27 mouse cellular contexts compared by ENCODE assay signal in the genomic region with DNA sequence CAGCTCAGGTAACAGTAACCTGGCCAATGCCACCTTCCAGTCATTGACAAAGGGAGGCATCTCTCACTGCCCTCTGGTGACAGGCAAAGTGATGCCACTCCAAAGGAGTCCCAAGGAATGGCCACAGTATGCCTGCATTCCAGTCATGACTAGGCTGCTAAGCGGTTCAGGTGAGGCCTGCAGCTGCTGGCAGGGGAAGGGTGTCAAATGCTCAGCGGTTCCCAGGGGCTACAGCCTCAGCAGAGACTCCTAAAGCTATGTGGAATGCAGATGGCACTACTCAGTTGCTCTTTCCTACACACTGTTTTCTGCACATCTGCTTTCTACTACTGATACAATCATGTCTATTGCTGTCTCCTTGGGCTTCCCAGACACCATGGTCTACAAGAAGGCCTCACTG.
A peak's percentile ranks its signal among the peaks of the same experiment; 100 is the strongest.
DNase-seq lines count a peak whose midpoint lies in the region; ATAC-seq and TF ChIP-seq lines count a peak whose summit lies in the region.
"Had no signal": no experiment of that assay in that cellular context is flagged by ENCODE, and none has a peak within 500 bp of the region (broad histone marks: within the 10 kb centered on the region; RNA-seq: fewer than 3 reads in every experiment).

No protein-coding gene starts in this region.

- H3K27me3 ChIP-seq in intestine, postnatal 0 days (replicated peaks; ENCODE audit: control insufficient read depth, insufficient read depth, low read length), result no peaks in the 10 kb centered on the region
- no peaks in the 10 kb centered on the region for H3K27me3 ChIP-seq in intestine, embryonic 15.5 days (replicated peaks)
- H3K27me3 ChIP-seq in thymus, adult 2 months (ENCODE audit: control insufficient read depth, insufficient read depth, low read length), result no peaks in the 10 kb centered on the region
- no peaks in the 10 kb centered on the region for H3K27me3 ChIP-seq in forebrain, embryonic 11.5 days (ENCODE audit: control insufficient read depth, insufficient read depth, low read length)
- H3K27me3 ChIP-seq: embryonic facial prominence, embryonic 13.5 days; forebrain, embryonic 13.5 days had no signal

- H3K4me2 ChIP-seq in intestine, postnatal 0 days (replicated peaks; ENCODE audit: low read depth), result no peak overlapping the region
- H3K4me2 ChIP-seq in intestine, embryonic 15.5 days (replicated peaks), result no peak overlapping the region
- H3K4me2 ChIP-seq in forebrain, embryonic 11.5 days (ENCODE audit: low read depth, low read length, severe bottlenecking), result no peak overlapping the region
- H3K4me2 ChIP-seq: embryonic facial prominence, embryonic 13.5 days; forebrain, embryonic 13.5 days; heart, embryonic 13.5 days; hindbrain, embryonic 14.5 days had no signal

- WGBS in intestine, postnatal 0 days, result 66% methylated on average over 2 of the region's 2 CpGs
- 64% methylated on average over 2 of the region's 2 CpGs for WGBS in intestine, embryonic 15.5 days
- 84% methylated on average over 2 of the region's 2 CpGs for WGBS in thymus, adult 2 months
- WGBS in forebrain, embryonic 11.5 days, result 93% methylated on average over 2 of the region's 2 CpGs

- no peak overlapping the region for H3K27ac ChIP-seq in intestine, postnatal 0 days (ENCODE audit: low read depth, low read length)
- no peak overlapping the region for H3K27ac ChIP-seq in intestine, embryonic 15.5 days
- H3K27ac ChIP-seq in thymus, adult 2 months (ENCODE audit: control insufficient read depth, insufficient read depth, low read length), result peak overlapping the region; percentile 45
- no peak overlapping the region for H3K27ac ChIP-seq in forebrain, embryonic 11.5 days (ENCODE audit: low read depth, low read length)
- H3K27ac ChIP-seq: embryonic facial prominence, embryonic 10.5 days; embryonic facial prominence, embryonic 13.5 days; forebrain, embryonic 13.5 days; heart, adult 2 months; heart, embryonic 10.5 days; heart, embryonic 13.5 days; hindbrain, embryonic 14.5 days had no signal

- no peak overlapping the region for H3K9ac ChIP-seq in intestine, postnatal 0 days (ENCODE audit: low read depth, low read length)
- no peak overlapping the region for H3K9ac ChIP-seq in intestine, embryonic 15.5 days
- no peak overlapping the region for H3K9ac ChIP-seq in forebrain, embryonic 11.5 days (ENCODE audit: low read length)
- H3K9ac ChIP-seq: embryonic facial prominence, embryonic 13.5 days; forebrain, embryonic 13.5 days; heart, embryonic 13.5 days; hindbrain, embryonic 14.5 days had no signal

- TF ChIP-seq POLR2A in thymus, adult 2 months (IDR thresholded peaks at IDR 0.05; ENCODE audit: control insufficient read depth, extremely low read depth, insufficient read depth, low read length, poor library complexity), result no peak

- no peaks in the 10 kb centered on the region for H3K9me3 ChIP-seq in intestine, postnatal 0 days (ENCODE audit: control insufficient read depth)
- no peaks in the 10 kb centered on the region for H3K9me3 ChIP-seq in intestine, embryonic 15.5 days
- H3K9me3 ChIP-seq in forebrain, embryonic 11.5 days (ENCODE audit: control insufficient read depth, low read length), result no peaks in the 10 kb centered on the region
- H3K9me3 ChIP-seq: embryonic facial prominence, embryonic 10.5 days; embryonic facial prominence, embryonic 13.5 days; forebrain, embryonic 13.5 days; heart, embryonic 10.5 days; heart, embryonic 13.5 days had no signal

- no peaks in the 10 kb centered on the region; the same call in 1 of the 2 replicates for H3K36me3 ChIP-seq in intestine, postnatal 0 days (ENCODE audit: control insufficient read depth, insufficient read depth)
- 0 out of 2 replicates have a peak, but pooled peaks cover 2% of the 10 kb centered on the region for H3K36me3 ChIP-seq in intestine, embryonic 15.5 days
- peaks cover 6% of the 10 kb centered on the region; the same call in 1 of the 2 replicates for H3K36me3 ChIP-seq in thymus, adult 2 months (ENCODE audit: control insufficient read depth, insufficient read depth, low read length)
- no peaks in the 10 kb centered on the region for H3K36me3 ChIP-seq in forebrain, embryonic 11.5 days (ENCODE audit: control insufficient read depth, insufficient read depth, low read length)

- H3K4me3 ChIP-seq in intestine, postnatal 0 days (ENCODE audit: low read depth, low read length), result no peak overlapping the region
- H3K4me3 ChIP-seq in intestine, embryonic 15.5 days (replicated peaks), result no peak overlapping the region
- H3K4me3 ChIP-seq in thymus, adult 2 months (ENCODE audit: control insufficient read depth, insufficient read depth, low read length), result no peak overlapping the region
- no peak overlapping the region for H3K4me3 ChIP-seq in forebrain, embryonic 11.5 days (ENCODE audit: low read depth, low read length)
- H3K4me3 ChIP-seq: embryonic facial prominence, embryonic 10.5 days; embryonic facial prominence, embryonic 13.5 days; erythroblast, embryonic 14.5 days; forebrain, embryonic 13.5 days; heart, adult 2 months; heart, embryonic 10.5 days; heart, embryonic 13.5 days had no signal

- DNase-seq in thymus, adult 2 months, result no peak
- no peak for DNase-seq in thymus, adult 18-20 months
- DNase-seq in thymus, postnatal 4 days, result peak; percentile 59
- DNase-seq in forebrain, embryonic 11.5 days (ENCODE audit: low spot score), result no peak
- DNase-seq: adrenal gland, adult 8-10 months; adrenal gland, postnatal 25 days; cerebellum, adult 11-12 months; cerebellum, adult 8-10 months; cerebellum, postnatal 10 days; cerebellum, postnatal 36 days; embryo, embryonic 11 days; gastrocnemius, postnatal 10 days; gastrocnemius, postnatal 36 days; heart, adult 2 months; heart, postnatal 14 days; heart, postnatal 4 days had no signal

- TF ChIP-seq CTCF in intestine, postnatal 0 days (IDR thresholded peaks at IDR 0.05; ENCODE audit: low read depth), result peak; percentile 32
- no peak for TF ChIP-seq CTCF in thymus, adult 2 months (IDR thresholded peaks at IDR 0.05; ENCODE audit: borderline replicate concordance, control insufficient read depth, extremely low read depth, insufficient read depth, low read length, poor library complexity)

- H3K4me1 ChIP-seq in intestine, postnatal 0 days (replicated peaks; ENCODE audit: control insufficient read depth, insufficient read depth, low read length), result no peaks in the 10 kb centered on the region
- no peaks in the 10 kb centered on the region for H3K4me1 ChIP-seq in intestine, embryonic 15.5 days (replicated peaks)
- peaks cover 73% of the 10 kb centered on the region for H3K4me1 ChIP-seq in thymus, adult 2 months (replicated peaks; ENCODE audit: control insufficient read depth, insufficient read depth, low read length)
- no peaks in the 10 kb centered on the region for H3K4me1 ChIP-seq in forebrain, embryonic 11.5 days (replicated peaks; ENCODE audit: control insufficient read depth, insufficient read depth, low read length)
- H3K4me1 ChIP-seq: embryonic facial prominence, embryonic 10.5 days; embryonic facial prominence, embryonic 13.5 days; heart, embryonic 10.5 days; heart, embryonic 13.5 days had no signal

- ATAC-seq in intestine, postnatal 0 days, result no peak
- no peak for ATAC-seq in intestine, embryonic 15.5 days
- no peak for ATAC-seq in forebrain, embryonic 11.5 days (replicated peaks; ENCODE audit: low FRiP score)
- ATAC-seq: activated CD4-positive, CD25-positive, alpha-beta regulatory T cell, adult 4 months; forebrain, embryonic 13.5 days; forebrain, embryonic 16.5 days had no signal
